Mouse (Mus musculus) thymus, adult 2 months (tissue): ENCODE results near the gene Wdr5.

Experiments used
- CTCF ChIP-seq: fragments of 200-500 bp; IDR thresholded peaks from 2 replicates; pipeline ENCODE4 v1.5.1; 2012; ENCODE audit warnings: mild to moderate bottlenecking, control low read depth, low read length, moderate library complexity, borderline replicate concordance; ENCODE audit not compliant: control insufficient read depth, poor library complexity, insufficient read depth; ENCODE audit errors: extremely low read depth
- POLR2A ChIP-seq: fragments of 200-500 bp; IDR thresholded peaks from 2 replicates; pipeline ENCODE4 v1.6.1; 2012; ENCODE audit warnings: mild to moderate bottlenecking, low read length, control low read depth, moderate library complexity; ENCODE audit not compliant: control insufficient read depth, poor library complexity, insufficient read depth; ENCODE audit errors: extremely low read depth

GRCm38 (mm10) chr2:27496391-27497028 is 18.4 kb upstream of the Wdr5 start:
- TF ChIP-seq CTCF (no peak), POLR2A (no peak)
